Mouse (Mus musculus) C2C12 (cell line): Measurements from ENCODE around the gene A1cf. TPM values are rescaled to one million over a fixed set of nuclear protein-coding genes. Genes with fewer than 3 reads are reported as not detected.

Experiments used
- H3K27me3 ChIP-seq: one replicate; pipeline ENCODE4 v1.6.1; 2011; ENCODE audit not compliant: control insufficient read depth, insufficient read depth, insufficient read length
- H3K36me3 ChIP-seq: one replicate; pipeline ENCODE4 v1.6.1; 2011; ENCODE audit not compliant: control insufficient read depth, insufficient read depth
- H3K4me3 ChIP-seq: one replicate; pipeline ENCODE4 v1.5.1; 2011; ENCODE audit warnings: mild to moderate bottlenecking, control low read depth; ENCODE audit not compliant: poor library complexity, insufficient read depth, severe bottlenecking
- H3K79me2 ChIP-seq: one replicate; pipeline ENCODE4 v1.6.1; 2011; ENCODE audit not compliant: control insufficient read depth, insufficient read depth
- H3K79me3 ChIP-seq: one replicate; pipeline ENCODE4 v1.6.1; 2011; ENCODE audit warnings: low read depth, control low read depth
- H3ac ChIP-seq: one replicate; pipeline ENCODE3; 2011; ENCODE audit warnings: low read depth; ENCODE audit not compliant: control insufficient read depth, insufficient read length
- CEBPB ChIP-seq: IDR thresholded peaks from one replicate; pipeline ENCODE4 v1.6.1; 2011; ENCODE audit warnings: low read depth, mild to moderate bottlenecking, control low read depth, moderate library complexity
- CTCF ChIP-seq: IDR thresholded peaks from one replicate; pipeline ENCODE4 v1.5.1; 2011; ENCODE audit not compliant: control insufficient read depth, insufficient read depth, insufficient read length
- FOSL1 ChIP-seq: IDR thresholded peaks from one replicate; pipeline ENCODE4 v1.8.0; 2011; ENCODE audit warnings: mild to moderate bottlenecking, low read length; ENCODE audit not compliant: poor library complexity, insufficient read depth, severe bottlenecking
- MAX ChIP-seq: IDR thresholded peaks from one replicate; pipeline ENCODE4 v1.6.1; 2011; ENCODE audit warnings: mild to moderate bottlenecking, control low read depth
- MYOD1 ChIP-seq: IDR thresholded peaks from one replicate; pipeline ENCODE4 v1.6.1; 2011; ENCODE audit warnings: low read depth; ENCODE audit not compliant: control insufficient read depth, insufficient read length
- MYOG ChIP-seq: IDR thresholded peaks from one replicate; pipeline ENCODE4 v1.6.1; 2011; ENCODE audit not compliant: control insufficient read depth, insufficient read length; ENCODE audit errors: extremely low read depth
- USF1 ChIP-seq: IDR thresholded peaks from one replicate; pipeline ENCODE4 v1.6.1; 2011; ENCODE audit warnings: low read depth, mild to moderate bottlenecking, control low read depth, moderate library complexity
- long read RNA-seq, 2 experiments: library from polyadenylated mRNA; unstranded; transcript quantifications; one replicate each; pipeline ENCODE4 v2.0.0; 2019 to 2020
- polyA plus RNA-seq: library from polyadenylated mRNA; unstranded; fragments of >200 nt; fragmentation: generic; extraction: Trizol; gene quantifications from one replicate; pipeline ENCODE4 v1.2.1, GENCODE M21; 2012; ENCODE audit warnings: missing spikeins

Gene A1cf
- not detected for polyA plus RNA-seq
- long read RNA-seq, experiment 1: 0 reads
- long read RNA-seq, experiment 2: 0 reads

- H3K79me3 ChIP-seq: no peaks in the 10 kb centered on the region
- H3K79me2 ChIP-seq: no peaks in the 10 kb centered on the region
- no peaks in the 10 kb centered on the region for H3K36me3 ChIP-seq
- peaks cover 3% of the 10 kb centered on the region for H3K27me3 ChIP-seq
- TF ChIP-seq USF1 (no peak), MYOG (no peak), CEBPB (no peak), MYOD1 (no peak), MAX (no peak), CTCF (no peak), FOSL1 (no peak)
- H3K4me3 ChIP-seq: no peak within 1 kb of the TSS
- no peak within 1 kb of the TSS for H3ac ChIP-seq
These were observed at the start of gene A1cf for GRCm38 (mm10) chr19:31868521-31868920. Gene A1cf (plus strand): TSS chr19:31868764.

- Histone ChIP-seq H3K79me3 (no peaks in the 10 kb centered on the region), H3K27me3 (no peaks in the 10 kb centered on the region)
These were observed 34.3 kb upstream of the A1cf start for GRCm38 (mm10) chr19:31834250-31834649.

GRCm38 (mm10) chr19:31861909-31862308 is 6.7 kb upstream of the A1cf start:
- no peaks in the 10 kb centered on the region for H3K79me2 ChIP-seq
- no peaks in the 10 kb centered on the region for H3K36me3 ChIP-seq
- H3ac ChIP-seq: no peak overlapping the region
- H3K27me3 ChIP-seq: no peaks in the 10 kb centered on the region
- H3K4me3 ChIP-seq: no peak overlapping the region
- TF ChIP-seq MAX: no peak
- TF ChIP-seq CEBPB: no peak
- TF ChIP-seq MYOG: no peak
- no peak for TF ChIP-seq MYOD1
- no peak for TF ChIP-seq CTCF
- TF ChIP-seq USF1: no peak
- TF ChIP-seq FOSL1: no peak
- H3K79me3 ChIP-seq: no peaks in the 10 kb centered on the region

More at GRCm38 (mm10) chr19:31834250-31834649, 34.3 kb upstream of the A1cf start:
- H3K36me3 ChIP-seq: no peaks in the 10 kb centered on the region
- no peak overlapping the region for H3K4me3 ChIP-seq
- TF ChIP-seq MYOG: no peak
- no peak for TF ChIP-seq MAX
- no peak for TF ChIP-seq FOSL1
- no peak for TF ChIP-seq CEBPB
- TF ChIP-seq MYOD1: no peak
- TF ChIP-seq CTCF: no peak
- no peak for TF ChIP-seq USF1
- no peak overlapping the region for H3ac ChIP-seq
- no peaks in the 10 kb centered on the region for H3K79me2 ChIP-seq

GRCm38 (mm10) chr19:31862512-31863249 is 5.9 kb upstream of the A1cf start:
- Histone ChIP-seq H3K36me3 (no peaks in the 10 kb centered on the region), H3K27me3 (no peaks in the 10 kb centered on the region)
- no peak for TF ChIP-seq USF1
- TF ChIP-seq MYOG: no peak
- TF ChIP-seq CEBPB: no peak
- TF ChIP-seq MAX: no peak
- TF ChIP-seq MYOD1: no peak
- no peak for TF ChIP-seq CTCF
- no peak for TF ChIP-seq FOSL1

GRCm38 (mm10) chr19:31865451-31865850 is 3.1 kb upstream of the A1cf start:
- H3K79me3 ChIP-seq: no peaks in the 10 kb centered on the region
- no peak overlapping the region for H3K4me3 ChIP-seq
- H3K79me2 ChIP-seq: no peaks in the 10 kb centered on the region
- H3ac ChIP-seq: no peak overlapping the region
- H3K27me3 ChIP-seq: peaks cover 1% of the 10 kb centered on the region
- no peak for TF ChIP-seq CEBPB
- TF ChIP-seq MYOG: no peak
- no peak for TF ChIP-seq USF1
- TF ChIP-seq CTCF: no peak
- no peak for TF ChIP-seq MYOD1
- no peak for TF ChIP-seq FOSL1
- no peak for TF ChIP-seq MAX
- no peaks in the 10 kb centered on the region for H3K36me3 ChIP-seq

More at GRCm38 (mm10) chr19:31862512-31863249, 5.9 kb upstream of the A1cf start:
- no peak overlapping the region for H3K4me3 ChIP-seq
- no peaks in the 10 kb centered on the region for H3K79me3 ChIP-seq
- no peaks in the 10 kb centered on the region for H3K79me2 ChIP-seq
- no peak overlapping the region for H3ac ChIP-seq

GRCm38 (mm10) chr19:31868076-31868475 is 488 bp upstream of the A1cf start:
- no peak overlapping the region for H3K4me3 ChIP-seq

More at GRCm38 (mm10) chr19:31868076-31868475, 488 bp upstream of the A1cf start:
- Histone ChIP-seq H3K36me3 (no peaks in the 10 kb centered on the region), H3ac (no peak overlapping the region), H3K27me3 (peaks cover 3% of the 10 kb centered on the region), H3K79me3 (no peaks in the 10 kb centered on the region), H3K79me2 (no peaks in the 10 kb centered on the region)
- TF ChIP-seq CTCF (no peak), MYOG (no peak)
